Mouse (Mus musculus) heart, embryonic 13.5 days (tissue): ENCODE measurements around the gene Vmn2r22. TPM values are rescaled to one million over a fixed set of nuclear protein-coding genes. Genes with fewer than 3 reads are reported as not detected.
"Not testable (repeated sequence)": the region's sequence is repeated elsewhere in the genome, so short reads cannot be mapped to it uniquely, and the experiment has no call there.

ENCODE experiments used
- ATAC-seq: fragments of 200-750 bp; cut with Nextera tagmentation; 2 replicates; pipeline ENCODE4 v1.8.0; 2017; ENCODE audit warnings: moderate TSS enrichment; ENCODE audit not compliant: insufficient number of reproducible peaks, low FRiP score, low TSS enrichment; ENCODE audit errors: extremely low read depth
- H3K27ac ChIP-seq: fragments of 300-500 bp; sonication (generic); replicated peaks from 2 replicates; pipeline ENCODE4 v1.5.1; 2015; ENCODE audit warnings: moderate library complexity, mild to moderate bottlenecking, inconsistent platforms
- H3K27me3 ChIP-seq: fragments of 300-500 bp; sonication (generic); replicated peaks from 2 replicates; pipeline ENCODE4 v1.6.1; 2015; ENCODE audit warnings: mild to moderate bottlenecking, inconsistent platforms
- H3K36me3 ChIP-seq: fragments of 300-500 bp; sonication (generic); 2 replicates; pipeline ENCODE4 v1.6.1; 2015; ENCODE audit warnings: mild to moderate bottlenecking, inconsistent platforms
- H3K4me1 ChIP-seq: fragments of 300-500 bp; sonication (generic); 2 replicates; pipeline ENCODE4 v1.6.1; 2015; ENCODE audit warnings: inconsistent platforms
- H3K4me2 ChIP-seq: fragments of 300-500 bp; sonication (generic); 2 replicates; pipeline ENCODE4 v1.6.1; 2015; ENCODE audit warnings: inconsistent platforms, mild to moderate bottlenecking, moderate library complexity
- H3K4me3 ChIP-seq: fragments of 300-500 bp; sonication (generic); 2 replicates; pipeline ENCODE4 v1.5.1; 2015; ENCODE audit warnings: moderate library complexity, mild to moderate bottlenecking, inconsistent platforms
- H3K9ac ChIP-seq: fragments of 300-500 bp; sonication (generic); 2 replicates; pipeline ENCODE4 v1.6.1; 2015; ENCODE audit warnings: inconsistent platforms, mild to moderate bottlenecking, moderate library complexity
- H3K9me3 ChIP-seq: fragments of 300-500 bp; sonication (generic); 2 replicates; pipeline ENCODE4 v1.6.1; 2016; ENCODE audit warnings: inconsistent platforms
- WGBS: fragments of 180-500 bp; shearing (Covaris S2); methylation state at CpG from one replicate; pipeline ENCODE4 v1.1.7; 2015; ENCODE audit warnings: mixed read lengths; 5-methylcytosine and 5-hydroxymethylcytosine counted together
- polyA plus RNA-seq: library from polyadenylated mRNA; unstranded; fragments of >200 nt; fragmentation: Nextera tagmentation; extraction: Ambion mirVana; gene quantifications from 2 replicates; pipeline ENCODE4 v1.2.1, GENCODE M21; 2015

Gene Vmn2r22
- not detected in 2 replicates for polyA plus RNA-seq

GRCm38 (mm10) chr6:123650625-123651024, at the start of gene Vmn2r22:
Gene Vmn2r22 (minus strand): TSS chr6:123650725.
- not testable (repeated sequence) for H3K27me3 ChIP-seq, H3K9me3 ChIP-seq, H3K4me3 ChIP-seq, ATAC-seq, H3K4me2 ChIP-seq, H3K27ac ChIP-seq, H3K4me1 ChIP-seq, H3K36me3 ChIP-seq, H3K9ac ChIP-seq
- 41% methylated on average over 3 of the region's 3 CpGs for WGBS

- H3K4me1 ChIP-seq = no peaks in the 10 kb centered on the region
- no peaks in the 10 kb centered on the region for H3K9me3 ChIP-seq
- no peak overlapping the region for H3K9ac ChIP-seq
- no peak overlapping the region for H3K27ac ChIP-seq
- ATAC-seq = no peak
- no peak overlapping the region for H3K4me3 ChIP-seq
- no peaks in the 10 kb centered on the region for H3K27me3 ChIP-seq
- no peaks in the 10 kb centered on the region for H3K36me3 ChIP-seq
- no peak overlapping the region for H3K4me2 ChIP-seq
Observed at GRCm38 (mm10) chr6:123697213-123697612, 46.7 kb upstream of the Vmn2r22 start.

GRCm38 (mm10) chr6:123696639-123697038, 46.1 kb upstream of the Vmn2r22 start:
- H3K27ac ChIP-seq, H3K4me1 ChIP-seq, H3K9me3 ChIP-seq, ATAC-seq, H3K9ac ChIP-seq, H3K4me2 ChIP-seq, H3K27me3 ChIP-seq, H3K36me3 ChIP-seq, H3K4me3 ChIP-seq: not testable (repeated sequence)
- 50% methylated on average over 1 of the region's 1 CpGs for WGBS

GRCm38 (mm10) chr6:123657040-123657439, 6.5 kb upstream of the Vmn2r22 start:
- Histone ChIP-seq H3K27me3 (no peaks in the 10 kb centered on the region), H3K4me2 (no peak overlapping the region), H3K27ac (no peak overlapping the region), H3K9me3 (no peaks in the 10 kb centered on the region), H3K9ac (no peak overlapping the region), H3K4me1 (no peaks in the 10 kb centered on the region), H3K36me3 (no peaks in the 10 kb centered on the region), H3K4me3 (no peak overlapping the region)
- ATAC-seq = no peak
- 42% methylated on average over 6 of the region's 6 CpGs for WGBS

GRCm38 (mm10) chr6:123639394-123639793, 11.1 kb downstream of the Vmn2r22 start:
- not testable (repeated sequence) for H3K4me1 ChIP-seq, H3K27ac ChIP-seq, H3K9ac ChIP-seq, H3K4me2 ChIP-seq, H3K9me3 ChIP-seq, ATAC-seq, H3K36me3 ChIP-seq, H3K4me3 ChIP-seq, H3K27me3 ChIP-seq
- WGBS = 62% methylated on average over 4 of the region's 4 CpGs

- H3K9ac ChIP-seq, H3K4me2 ChIP-seq, H3K27me3 ChIP-seq, ATAC-seq, H3K27ac ChIP-seq, H3K9me3 ChIP-seq, H3K4me3 ChIP-seq, H3K36me3 ChIP-seq, H3K4me1 ChIP-seq: not testable (repeated sequence)
- no CpG with 5 or more reads among the region's 2 CpGs for WGBS
Observed at GRCm38 (mm10) chr6:123623784-123624183, 26.7 kb downstream of the Vmn2r22 start.

- not testable (repeated sequence) for H3K9ac ChIP-seq, H3K27me3 ChIP-seq, H3K4me3 ChIP-seq, H3K27ac ChIP-seq, ATAC-seq, H3K36me3 ChIP-seq, H3K4me2 ChIP-seq, H3K4me1 ChIP-seq, H3K9me3 ChIP-seq
- WGBS = no CpG with 5 or more reads among the region's 5 CpGs
Observed at GRCm38 (mm10) chr6:123588368-123588767, 62.2 kb downstream of the Vmn2r22 start.

GRCm38 (mm10) chr6:123587796-123588328, 62.7 kb downstream of the Vmn2r22 start:
- H3K36me3 ChIP-seq, H3K27ac ChIP-seq, H3K4me3 ChIP-seq, H3K9ac ChIP-seq, H3K4me2 ChIP-seq, ATAC-seq, H3K9me3 ChIP-seq, H3K4me1 ChIP-seq, H3K27me3 ChIP-seq: not testable (repeated sequence)
- no CpG with 5 or more reads among the region's 2 CpGs for whole genome bisulfite sequencing

GRCm38 (mm10) chr6:123583988-123584387, 66.5 kb downstream of the Vmn2r22 start:
- H3K36me3 ChIP-seq, H3K4me2 ChIP-seq, ATAC-seq, H3K9me3 ChIP-seq, H3K27me3 ChIP-seq, H3K4me3 ChIP-seq, H3K27ac ChIP-seq, H3K4me1 ChIP-seq, H3K9ac ChIP-seq: not testable (repeated sequence)
- no CpG with 5 or more reads among the region's 1 CpGs for WGBS

- not testable (repeated sequence) for H3K4me3 ChIP-seq, ATAC-seq, H3K27me3 ChIP-seq, H3K36me3 ChIP-seq, H3K9me3 ChIP-seq, H3K4me1 ChIP-seq, H3K9ac ChIP-seq, H3K27ac ChIP-seq, H3K4me2 ChIP-seq
- no CpG with 5 or more reads among the region's 2 CpGs for WGBS
Observed at GRCm38 (mm10) chr6:123574698-123575097, 75.8 kb downstream of the Vmn2r22 start.
